Mouse (Mus musculus): ENCODE measurements around the gene Zfp341. TPM values are rescaled to one million over a fixed set of nuclear protein-coding genes. Genes with fewer than 3 reads are reported as not detected.

The Zfp341 gene
- total RNA-seq (2014; rRNA removed), result 7.7 and 10.4 TPM in 2 replicates
- polyA plus RNA-seq (2015; fragmentation: Nextera tagmentation; extraction: Ambion mirVana), result 1.2 and 1.5 TPM in 2 replicates

DNA sequence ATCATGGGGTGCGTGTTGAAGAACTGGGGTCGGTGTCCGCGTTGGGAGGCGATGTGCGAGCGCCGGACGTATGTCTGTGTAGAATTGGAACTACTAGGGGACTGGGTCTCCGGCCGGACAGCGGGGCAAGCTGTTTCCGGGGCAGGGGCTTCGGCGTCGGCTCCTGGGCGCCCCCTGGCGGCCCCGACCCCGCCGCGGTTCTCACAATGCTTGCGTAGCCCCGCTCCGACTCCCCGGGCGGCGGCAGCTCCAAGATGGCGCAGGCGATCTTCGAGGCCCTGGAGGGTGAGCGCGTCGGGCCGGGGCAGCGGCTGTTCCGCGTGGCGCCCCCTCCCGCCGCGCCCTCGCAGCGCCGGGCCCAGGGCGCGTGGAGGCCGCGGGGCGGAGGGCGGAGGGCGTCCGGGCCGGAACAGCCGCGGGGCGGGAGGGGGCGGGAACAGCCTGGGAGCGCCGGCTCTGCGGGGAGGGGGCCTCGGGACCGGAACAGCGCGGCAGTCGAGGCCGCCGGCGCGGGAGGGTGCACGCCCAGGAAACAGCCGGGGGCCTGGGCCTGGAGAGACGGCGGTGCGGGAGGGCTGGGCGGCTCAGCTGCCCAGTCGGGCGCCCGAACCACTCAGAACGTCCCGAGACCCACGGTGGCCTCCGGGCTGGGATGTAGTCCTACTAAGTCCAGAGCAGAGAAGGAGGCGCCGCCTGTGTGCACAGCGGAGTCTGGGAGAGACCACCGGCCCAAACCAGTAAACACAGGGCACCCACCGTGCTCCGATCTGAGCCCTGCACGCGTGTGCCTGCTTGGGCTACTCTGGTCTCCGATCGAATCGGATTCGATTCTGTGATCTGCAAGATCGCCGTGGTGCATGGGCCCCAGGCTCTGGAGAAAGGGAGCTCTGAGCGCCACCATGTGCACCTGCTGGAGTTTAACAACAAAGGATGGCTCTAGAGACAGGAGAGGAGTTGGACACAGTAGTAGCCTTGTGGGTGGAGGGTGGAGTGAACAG, at the start of gene Zfp341, which contains the start of gene 4930519P11Rik:
TSS of gene Zfp341 (plus strand) at position 180 of the 998 bp plus-strand sequence.
TSS of gene 4930519P11Rik (minus strand) at position 320 of the 998 bp plus-strand sequence.
- ATAC-seq (ENCODE audit: low FRiP score) (peak; percentile 92), DNase-seq (ENCODE audit: low spot score) (peak; percentile 94)
- Histone ChIP-seq H3K27me3 (ENCODE audit: insufficient read depth, low read length) (no peaks in the 10 kb centered on the region), H3K9ac (replicated peaks; ENCODE audit: low read length, poor library complexity, severe bottlenecking) (peak within 1 kb of the TSS; percentile 79), H3K9me3 (ENCODE audit: low read length) (no peaks in the 10 kb centered on the region), H3K4me1 (ENCODE audit: insufficient read depth, low read length) (0 out of 2 replicates have a peak, but pooled peaks cover 8% of the 10 kb centered on the region), H3K27ac (ENCODE audit: low read depth, low read length) (peak within 1 kb of the TSS; percentile 96), H3K4me3 (ENCODE audit: low read depth, low read length) (peak within 1 kb of the TSS; percentile 54), H3K4me2 (ENCODE audit: low read depth, low read length, poor library complexity, severe bottlenecking) (peak within 1 kb of the TSS; percentile 73), H3K36me3 (ENCODE audit: insufficient read depth, low read length) (no peaks in the 10 kb centered on the region)
- WGBS, result under 1% methylated on average over 85 of the region's 98 CpGs
- TF ChIP-seq CTCF (IDR thresholded peaks at IDR 0.05), result peak; percentile 82

- DNase-seq (ENCODE audit: low spot score), result no peak
- ATAC-seq (ENCODE audit: low FRiP score), result no peak
- Histone ChIP-seq H3K4me3 (ENCODE audit: low read depth, low read length) (no peak overlapping the region), H3K27ac (ENCODE audit: low read depth, low read length) (no peak overlapping the region), H3K4me2 (ENCODE audit: low read depth, low read length, poor library complexity, severe bottlenecking) (no peak overlapping the region), H3K9me3 (ENCODE audit: low read length) (no peaks in the 10 kb centered on the region), H3K9ac (replicated peaks; ENCODE audit: low read length, poor library complexity, severe bottlenecking) (no peak overlapping the region), H3K27me3 (ENCODE audit: insufficient read depth, low read length) (no peaks in the 10 kb centered on the region), H3K4me1 (ENCODE audit: insufficient read depth, low read length) (peaks cover 3% of the 10 kb centered on the region; the same call in 1 of the 2 replicates), H3K36me3 (ENCODE audit: insufficient read depth, low read length) (no peaks in the 10 kb centered on the region)
- no peak for TF ChIP-seq CTCF (IDR thresholded peaks at IDR 0.05)
- 93% methylated on average over 22 of the region's 22 CpGs for WGBS
Observed at GRCm38 (mm10) chr2:154563612-154564170, 49.4 kb upstream of the Zfp341 start.

GRCm38 (mm10) chr2:154565562-154565961, 47.5 kb upstream of the Zfp341 start:
- WGBS, result 71% methylated on average over 3 of the region's 3 CpGs
- TF ChIP-seq CTCF (IDR thresholded peaks at IDR 0.05), result no peak
- H3K36me3 ChIP-seq (ENCODE audit: insufficient read depth, low read length), result no peaks in the 10 kb centered on the region
- H3K4me2 ChIP-seq (ENCODE audit: low read depth, low read length, poor library complexity, severe bottlenecking), result no peak overlapping the region
- no peak overlapping the region for H3K4me3 ChIP-seq (ENCODE audit: low read depth, low read length)
- H3K4me1 ChIP-seq (ENCODE audit: insufficient read depth, low read length), result 0 out of 2 replicates have a peak, but pooled peaks cover 5% of the 10 kb centered on the region
- 0 out of 2 replicates have a peak overlapping the region, but pooled peaks have one; percentile 29 for H3K9ac ChIP-seq (replicated peaks; ENCODE audit: low read length, poor library complexity, severe bottlenecking)
- no peaks in the 10 kb centered on the region for H3K27me3 ChIP-seq (ENCODE audit: insufficient read depth, low read length)
- H3K9me3 ChIP-seq (ENCODE audit: low read length), result no peaks in the 10 kb centered on the region
- no peak overlapping the region for H3K27ac ChIP-seq (ENCODE audit: low read depth, low read length)
- peak; percentile 73 for DNase-seq (ENCODE audit: low spot score)
- no peak for ATAC-seq (ENCODE audit: low FRiP score)

DNA sequence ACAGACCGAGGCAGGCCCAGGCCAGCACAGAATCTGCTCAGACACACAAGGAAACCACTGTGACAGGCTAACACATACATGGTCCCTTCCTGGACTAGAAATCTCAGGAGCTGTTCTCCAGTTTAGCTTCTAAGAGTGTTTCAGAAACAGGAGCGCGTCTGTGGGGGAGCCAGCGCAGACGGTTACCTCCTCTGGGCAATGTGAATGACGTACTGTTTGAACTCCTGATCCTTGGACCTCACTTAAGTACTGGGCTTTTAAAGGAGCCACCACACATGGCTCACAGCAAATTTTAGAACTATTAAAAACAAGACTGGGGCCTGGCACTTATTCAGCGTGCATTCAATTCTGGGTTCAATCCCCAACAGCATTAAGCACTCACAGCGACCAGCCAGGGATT, 46.5 kb upstream of the Zfp341 start:
- 50% methylated on average over 8 of the region's 8 CpGs for WGBS
- H3K9ac ChIP-seq (replicated peaks; ENCODE audit: low read length, poor library complexity, severe bottlenecking), result no peak overlapping the region
- TF ChIP-seq CTCF (IDR thresholded peaks at IDR 0.05), result no peak
- H3K4me2 ChIP-seq (ENCODE audit: low read depth, low read length, poor library complexity, severe bottlenecking), result no peak overlapping the region
- no peaks in the 10 kb centered on the region for H3K27me3 ChIP-seq (ENCODE audit: insufficient read depth, low read length)
- no peak overlapping the region for H3K4me3 ChIP-seq (ENCODE audit: low read depth, low read length)
- no peak for DNase-seq (ENCODE audit: low spot score)
- H3K4me1 ChIP-seq (ENCODE audit: insufficient read depth, low read length), result 0 out of 2 replicates have a peak, but pooled peaks cover 5% of the 10 kb centered on the region
- no peaks in the 10 kb centered on the region for H3K36me3 ChIP-seq (ENCODE audit: insufficient read depth, low read length)
- no peaks in the 10 kb centered on the region for H3K9me3 ChIP-seq (ENCODE audit: low read length)
- ATAC-seq (ENCODE audit: low FRiP score), result no peak
- H3K27ac ChIP-seq (ENCODE audit: low read depth, low read length), result no peak overlapping the region

DNA sequence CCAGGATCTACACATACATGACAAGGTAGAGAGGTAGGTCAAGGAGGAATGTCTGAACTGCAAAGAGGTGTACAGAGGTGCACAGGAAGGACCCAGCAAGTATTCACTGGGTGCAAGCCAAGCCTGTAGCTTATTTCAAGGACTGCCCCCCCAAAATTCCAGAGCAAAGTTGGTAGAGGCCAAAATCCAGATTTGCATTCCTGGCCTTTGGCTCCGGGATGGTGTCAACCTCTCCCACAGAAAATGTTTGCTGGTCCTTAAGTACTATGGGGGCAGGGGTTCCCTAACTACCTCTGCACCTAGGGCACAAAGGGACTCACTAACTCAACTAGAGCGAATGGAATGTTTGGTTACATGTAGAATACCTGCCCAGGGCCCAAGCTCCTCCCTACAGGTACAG, 45.3 kb upstream of the Zfp341 start:
- Histone ChIP-seq H3K4me1 (ENCODE audit: insufficient read depth, low read length) (0 out of 2 replicates have a peak, but pooled peaks cover 5% of the 10 kb centered on the region), H3K27me3 (ENCODE audit: insufficient read depth, low read length) (no peaks in the 10 kb centered on the region), H3K27ac (ENCODE audit: low read depth, low read length) (no peak overlapping the region), H3K4me3 (ENCODE audit: low read depth, low read length) (no peak overlapping the region), H3K36me3 (ENCODE audit: insufficient read depth, low read length) (no peaks in the 10 kb centered on the region), H3K9ac (replicated peaks; ENCODE audit: low read length, poor library complexity, severe bottlenecking) (no peak overlapping the region), H3K9me3 (ENCODE audit: low read length) (no peaks in the 10 kb centered on the region), H3K4me2 (ENCODE audit: low read depth, low read length, poor library complexity, severe bottlenecking) (no peak overlapping the region)
- ATAC-seq (ENCODE audit: low FRiP score) (no peak), DNase-seq (ENCODE audit: low spot score) (no peak)
- no peak for TF ChIP-seq CTCF (IDR thresholded peaks at IDR 0.05)
- 62% methylated on average over 2 of the region's 2 CpGs for WGBS
